Mouse (Mus musculus): ENCODE results near the gene Zbtb2.

DNA sequence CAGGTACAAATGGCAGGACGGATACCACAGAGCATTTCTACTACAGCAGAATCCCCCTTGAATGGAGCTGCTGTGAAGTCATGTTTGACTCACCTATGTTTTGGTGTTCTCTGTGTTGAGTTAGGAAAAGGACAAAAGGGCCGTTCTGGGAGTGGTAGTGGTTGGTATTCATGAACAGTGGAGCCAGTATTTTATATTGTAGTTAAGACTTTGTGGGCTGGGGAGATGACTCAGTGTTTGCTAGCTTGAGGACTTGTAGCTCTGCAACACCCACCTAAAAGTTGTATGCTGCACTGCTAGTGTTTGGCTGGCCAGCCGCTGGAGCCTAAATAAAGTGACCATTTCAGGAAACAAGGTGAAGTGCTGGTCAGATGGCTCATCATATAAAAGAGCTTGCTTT, 7.4 kb upstream of the Zbtb2 start:
- no peak for TF ChIP-seq GATA1 (IDR thresholded peaks at IDR 0.05; ENCODE audit: borderline replicate concordance, low read length)
- TF ChIP-seq FLI1 (IDR thresholded peaks at IDR 0.05; ENCODE audit: low read length) = no peak
